Mouse (Mus musculus) erythroblast, embryonic 14.5 days (primary cell): ENCODE data around the gene Rnf167.

ENCODE experiments used
- GATA1 ChIP-seq: IDR thresholded peaks from 2 replicates; pipeline ENCODE4 v1.6.1; 2012; ENCODE audit warnings: low read length, inconsistent platforms, mixed read lengths
- TAL1 ChIP-seq: IDR thresholded peaks from 3 replicates; pipeline ENCODE4 v1.6.1; 2012; ENCODE audit warnings: low read length, inconsistent platforms, mixed read lengths

DNA sequence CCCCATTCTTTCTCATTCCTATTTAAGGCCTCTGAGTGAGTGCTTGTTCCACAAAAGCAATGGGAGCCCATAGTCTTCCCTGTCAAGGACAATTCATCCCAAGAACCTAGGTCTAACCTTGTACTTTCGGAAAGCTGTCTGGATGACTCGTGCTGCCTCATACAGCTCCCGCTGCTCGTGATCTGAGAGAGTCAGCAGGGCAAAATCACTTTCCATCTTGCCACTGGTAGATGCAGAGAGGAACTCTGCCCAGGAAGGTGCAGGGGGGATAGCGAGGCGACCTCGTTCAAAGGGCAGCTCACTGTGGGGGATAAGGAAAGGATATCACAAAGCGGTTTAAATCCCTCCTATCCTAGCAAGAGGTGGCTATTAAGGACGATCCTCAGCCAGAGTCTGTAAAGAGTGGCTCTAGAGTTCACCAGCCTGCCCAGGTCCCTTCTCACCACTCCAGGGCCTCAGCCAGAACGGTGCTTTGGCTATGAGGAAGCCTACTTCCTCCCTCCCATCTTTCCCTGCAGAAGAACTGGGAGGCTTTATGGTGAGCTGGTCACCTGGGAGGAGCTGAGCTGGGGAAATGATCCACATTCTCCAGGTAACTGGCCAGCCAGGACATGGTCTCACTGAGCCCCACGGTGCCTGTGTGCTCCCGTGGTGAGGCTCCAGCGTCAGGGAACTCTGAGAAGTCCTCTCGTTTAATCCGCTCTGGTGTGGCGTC, 24.5 kb downstream of the Rnf167 start:
- TF ChIP-seq TAL1 (no peak), GATA1 (no peak)
